Mouse (Mus musculus) embryo, embryonic 10.5 days (tissue): ENCODE measurements at regions not wholly inside any gene's neighbourhood (a gene's known extent, or its start where the extent isn't known, plus 50 kb on each side); places are given as distances from the start of the nearest gene placed in this dataset.
A peak's percentile ranks its signal among the peaks of the same experiment; 100 is the strongest.

ENCODE experiments used
- DNase-seq: peaks from one replicate; pipeline ENCODE4 v3.0.0-alpha.2; 2015; ENCODE audit warnings: low spot score

- no peak for DNase-seq
Measured at GRCm38 (mm10) chr12:98337644-98338043, 69.2 kb downstream of the Gpr65 start.

GRCm38 (mm10) chr12:98339536-98339935 lies 71.1 kb downstream of the Gpr65 start:
- DNase-seq = no peak

- DNase-seq = peak; percentile 59
Measured at GRCm38 (mm10) chr12:98342158-98342557, 73.7 kb downstream of the Gpr65 start.

GRCm38 (mm10) chr12:98343653-98344052 lies 75.2 kb downstream of the Gpr65 start:
- no peak for DNase-seq

GRCm38 (mm10) chr12:98347056-98347455 lies 78.6 kb downstream of the Gpr65 start:
- DNase-seq = no peak

GRCm38 (mm10) chr12:98347550-98348318 lies 79.3 kb downstream of the Gpr65 start:
- DNase-seq = peak; percentile 64

GRCm38 (mm10) chr12:98349864-98350643 lies 81.6 kb downstream of the Gpr65 start:
- DNase-seq = no peak

GRCm38 (mm10) chr12:98352401-98352800 lies 84.0 kb downstream of the Gpr65 start:
- no peak for DNase-seq

GRCm38 (mm10) chr12:98354545-98354944 lies 86.1 kb downstream of the Gpr65 start:
- no peak for DNase-seq

GRCm38 (mm10) chr12:98367583-98367982 lies 99.1 kb downstream of the Gpr65 start:
- no peak for DNase-seq

- DNase-seq = no peak
Measured at GRCm38 (mm10) chr12:98370771-98371170, 102.3 kb downstream of the Gpr65 start.

- no peak for DNase-seq
Measured at GRCm38 (mm10) chr12:98375214-98375910, 106.9 kb downstream of the Gpr65 start.
